Mouse (Mus musculus): Measurements from ENCODE around the gene Dppa3.
A peak's percentile ranks its signal among the peaks of the same experiment; 100 is the strongest.

Dppa3 gene

GRCm38 (mm10) chr6:122626110-122626509, at the start of gene Dppa3:
Gene Dppa3, plus strand, starts transcription at chr6:122626410.
- no peak for DNase-seq (ENCODE audit: low spot score in 2 of 2)

GRCm38 (mm10) chr6:122577030-122577429, 49.2 kb upstream of the Dppa3 start:
- DNase-seq (ENCODE audit: low spot score in 2 of 2), result no peak

- no peak for DNase-seq (ENCODE audit: low spot score in 2 of 2)
These were observed 47.1 kb upstream of the Dppa3 start for GRCm38 (mm10) chr6:122579086-122579485.

- DNase-seq (ENCODE audit: low spot score in 2 of 2), result no peak
These were observed 35.0 kb upstream of the Dppa3 start for GRCm38 (mm10) chr6:122591027-122591758.

GRCm38 (mm10) chr6:122592905-122593304, 33.3 kb upstream of the Dppa3 start:
- DNase-seq (ENCODE audit: low spot score in 2 of 2), result no peak

- DNase-seq (ENCODE audit: low spot score in 2 of 2), result peak in 1 of 2 experiments; percentile 42
These were observed 30.6 kb upstream of the Dppa3 start for GRCm38 (mm10) chr6:122595637-122596036.

GRCm38 (mm10) chr6:122596608-122597007, 29.6 kb upstream of the Dppa3 start:
- DNase-seq (ENCODE audit: low spot score in 2 of 2), result peak; percentile 24 to 59

- peak in 1 of 2 experiments; percentile 22 for DNase-seq (ENCODE audit: low spot score in 2 of 2)
These were observed 28.2 kb upstream of the Dppa3 start for GRCm38 (mm10) chr6:122598014-122598413.

GRCm38 (mm10) chr6:122598436-122598835, 27.8 kb upstream of the Dppa3 start:
- DNase-seq (ENCODE audit: low spot score in 2 of 2), result no peak

- peak in 1 of 2 experiments; percentile 19 for DNase-seq (ENCODE audit: low spot score in 2 of 2)
These were observed 27.0 kb upstream of the Dppa3 start for GRCm38 (mm10) chr6:122599054-122599737.

GRCm38 (mm10) chr6:122600066-122600646, 26.1 kb upstream of the Dppa3 start:
- no peak for DNase-seq (ENCODE audit: low spot score in 2 of 2)

GRCm38 (mm10) chr6:122601031-122601430, 25.2 kb upstream of the Dppa3 start:
- DNase-seq (ENCODE audit: low spot score in 2 of 2), result no peak

- no peak for DNase-seq (ENCODE audit: low spot score in 2 of 2)
These were observed 24.6 kb upstream of the Dppa3 start for GRCm38 (mm10) chr6:122601615-122602014.

- peak; percentile 71 to 88 for DNase-seq (ENCODE audit: low spot score in 2 of 2)
These were observed 23.8 kb upstream of the Dppa3 start, which contains the start of gene Apobec1 for GRCm38 (mm10) chr6:122602242-122602991. Gene Apobec1, minus strand, starts transcription at chr6:122602444.

GRCm38 (mm10) chr6:122602992-122603322, 23.3 kb upstream of the Dppa3 start:
- no peak for DNase-seq (ENCODE audit: low spot score in 2 of 2)

- no peak for DNase-seq (ENCODE audit: low spot score in 2 of 2)
These were observed 21.9 kb upstream of the Dppa3 start for GRCm38 (mm10) chr6:122604260-122604659.

- peak in 1 of 2 experiments; percentile 58 for DNase-seq (ENCODE audit: low spot score in 2 of 2)
These were observed 20.7 kb upstream of the Dppa3 start for GRCm38 (mm10) chr6:122605483-122605882.

- DNase-seq (ENCODE audit: low spot score in 2 of 2), result no peak
These were observed 19.5 kb upstream of the Dppa3 start for GRCm38 (mm10) chr6:122606661-122607060.

- no peak for DNase-seq (ENCODE audit: low spot score in 2 of 2)
These were observed 18.5 kb upstream of the Dppa3 start for GRCm38 (mm10) chr6:122607700-122608099.

GRCm38 (mm10) chr6:122608434-122609376, 17.5 kb upstream of the Dppa3 start:
- DNase-seq (ENCODE audit: low spot score in 2 of 2), result no peak

GRCm38 (mm10) chr6:122609377-122609728, 16.9 kb upstream of the Dppa3 start:
- DNase-seq (ENCODE audit: low spot score in 2 of 2), result no peak

Data from spleen, postnatal 10 days (tissue).